8 mouse cellular contexts compared by ENCODE assay signal in genomic region chr9:80165690-80166089, GRCm38 (mm10). TPM values are rescaled to one million over a fixed set of nuclear protein-coding genes. Genes with fewer than 3 reads are reported as not detected.
DNase-seq lines count a peak whose midpoint lies in the region; ATAC-seq and TF ChIP-seq lines count a peak whose summit lies in the region.

No protein-coding gene starts in this region.

- DNase-seq in liver, embryonic 14.5 days (ENCODE audit: low read depth in 3 of 3, low spot score in 3 of 3): no peak
- no peak for DNase-seq in left cerebral cortex, adult 11 months (ENCODE audit: low spot score)
- DNase-seq in left cerebral cortex, adult 9 months (ENCODE audit: low spot score in 2 of 2): no peak
- no peak for DNase-seq in urinary bladder, postnatal 36 days (ENCODE audit: low spot score in 2 of 2)
- no peak for DNase-seq in gastrocnemius, postnatal 25 days

- peaks cover 4% of the 10 kb centered on the region; the same call in 1 of the 2 replicates for H3K4me1 ChIP-seq in E14TG2a.4 (replicated peaks; ENCODE audit: low read depth, low read length)
- no peaks in the 10 kb centered on the region; the same call in none of the 2 replicates for H3K4me1 ChIP-seq in brown adipose tissue, adult 24 weeks (ENCODE audit: control insufficient read depth, insufficient read depth, insufficient read length, low read length)
- peaks cover 9% of the 10 kb centered on the region for H3K4me1 ChIP-seq in hindbrain, embryonic 16.5 days (ENCODE audit: control insufficient read depth, insufficient read depth, low read depth, low read length)
- peaks cover 0 to 7% of the 10 kb centered on the region in 2 experiments; a peak in 2 of 4 replicates for H3K4me1 ChIP-seq in liver, embryonic 14.5 days (replicated peaks; ENCODE audit: control insufficient read depth in 2 of 2, insufficient read depth in 2 of 2, low read length in 1 of 2)

- 0 out of 2 replicates have a peak, but pooled peaks cover 14% of the 10 kb centered on the region for H3K27me3 ChIP-seq in E14TG2a.4 (ENCODE audit: insufficient read depth, low read length)
- no peaks in the 10 kb centered on the region for H3K27me3 ChIP-seq in hindbrain, embryonic 16.5 days (replicated peaks; ENCODE audit: control insufficient read depth, insufficient read depth, low read length)
- H3K27me3 ChIP-seq in liver, embryonic 14.5 days (ENCODE audit: control insufficient read depth, insufficient read depth, low read length): no peaks in the 10 kb centered on the region; the same call in 1 of the 2 replicates

- H3K4me3 ChIP-seq in E14TG2a.4 (replicated peaks; ENCODE audit: low read length): peak overlapping the region; percentile 90
- H3K4me3 ChIP-seq in brown adipose tissue, adult 24 weeks (ENCODE audit: insufficient read depth, low read depth, low read length): peak overlapping the region; percentile 62
- peak overlapping the region; percentile 87 for H3K4me3 ChIP-seq in hindbrain, embryonic 16.5 days (ENCODE audit: low read length)
- H3K4me3 ChIP-seq in liver, embryonic 14.5 days (ENCODE audit: insufficient read depth in 1 of 2, low read depth in 2 of 2, low read length in 2 of 2): peak overlapping the region in 1 of 2 experiments; percentile 76; a peak in 3 of 4 replicates

- peak overlapping the region; percentile 94 for H3K4me2 ChIP-seq in hindbrain, embryonic 16.5 days (ENCODE audit: low read length)
- H3K4me2 ChIP-seq in liver, embryonic 14.5 days (ENCODE audit: low read depth): peak overlapping the region; percentile 97

- ATAC-seq in hindbrain, embryonic 16.5 days: no peak
- no peak for ATAC-seq in liver, embryonic 14.5 days (ENCODE audit: insufficient read depth)

- no peak for TF ChIP-seq EP300 in liver, embryonic 14.5 days (IDR thresholded peaks at IDR 0.05; ENCODE audit: low read depth)

- H3K36me3 ChIP-seq in E14TG2a.4 (ENCODE audit: insufficient read depth, low read length): no peaks in the 10 kb centered on the region
- no peaks in the 10 kb centered on the region for H3K36me3 ChIP-seq in hindbrain, embryonic 16.5 days (ENCODE audit: control insufficient read depth, insufficient read depth, low read length)
- no peaks in the 10 kb centered on the region for H3K36me3 ChIP-seq in liver, embryonic 14.5 days (replicated peaks; ENCODE audit: control insufficient read depth, insufficient read depth, low read depth)

- TF ChIP-seq CTCF in E14TG2a.4 (conservative IDR thresholded peaks at IDR 0.05; ENCODE audit: low read length): no peak
- no peak for TF ChIP-seq CTCF in liver, embryonic 14.5 days (IDR thresholded peaks at IDR 0.05; ENCODE audit: low read depth)

- no peaks in the 10 kb centered on the region for H3K9me3 ChIP-seq in E14TG2a.4 (ENCODE audit: low read length)
- no peaks in the 10 kb centered on the region for H3K9me3 ChIP-seq in hindbrain, embryonic 16.5 days (ENCODE audit: control insufficient read depth, low read length)
- H3K9me3 ChIP-seq in liver, embryonic 14.5 days (ENCODE audit: control insufficient read depth, low read length): no peaks in the 10 kb centered on the region

- H3K9ac ChIP-seq in hindbrain, embryonic 16.5 days (ENCODE audit: low read depth, low read length): peak overlapping the region; percentile 7
- no peak overlapping the region for H3K9ac ChIP-seq in liver, embryonic 14.5 days (replicated peaks)

- WGBS in hindbrain, embryonic 16.5 days: 35% methylated on average over 9 of the region's 9 CpGs
- 41% methylated on average over 9 of the region's 9 CpGs for WGBS in liver, embryonic 14.5 days (ENCODE audit: insufficient replicate concordance)

- peak overlapping the region; percentile 60; the same call in 1 of the 2 replicates for H3K27ac ChIP-seq in brown adipose tissue, adult 24 weeks (replicated peaks; ENCODE audit: low read depth, low read length)
- H3K27ac ChIP-seq in hindbrain, embryonic 16.5 days (ENCODE audit: low read depth, low read length): no peak overlapping the region
- H3K27ac ChIP-seq in liver, embryonic 14.5 days: no peak overlapping the region

RNA-seq across cellular contexts. Expression of gene Myo6, which starts 0.9 kb away (rescaled TPM):
- polyA plus RNA-seq in brown adipose tissue, adult 24 weeks (2012; ENCODE audit: insufficient read depth, insufficient read length, missing spikeins): 15.9 and 21.4 TPM in 2 replicates
- 24.4 and 26.8 TPM in 2 replicates for polyA plus RNA-seq in hindbrain, embryonic 16.5 days (2015; fragmentation: Nextera tagmentation; extraction: Ambion mirVana)
- 2.0 and 2.3 TPM in 2 replicates for polyA plus RNA-seq in liver, embryonic 14.5 days (2012; rRNA removed)
- polyA plus RNA-seq in liver, embryonic 14.5 days (2014; fragmentation: Nextera tagmentation; extraction: Ambion mirVana): 1.8 and 2.6 TPM in 2 replicates
- total RNA-seq in gastrocnemius, postnatal 25 days (2021): 1 to 10 TPM; 7.5 to 8.1 TPM
